Mouse (Mus musculus): ENCODE measurements at regions not wholly inside any gene's neighbourhood (a gene's known extent, or its start where the extent isn't known, plus 50 kb on each side); places are given as distances from the start of the nearest gene placed in this dataset.

DNA sequence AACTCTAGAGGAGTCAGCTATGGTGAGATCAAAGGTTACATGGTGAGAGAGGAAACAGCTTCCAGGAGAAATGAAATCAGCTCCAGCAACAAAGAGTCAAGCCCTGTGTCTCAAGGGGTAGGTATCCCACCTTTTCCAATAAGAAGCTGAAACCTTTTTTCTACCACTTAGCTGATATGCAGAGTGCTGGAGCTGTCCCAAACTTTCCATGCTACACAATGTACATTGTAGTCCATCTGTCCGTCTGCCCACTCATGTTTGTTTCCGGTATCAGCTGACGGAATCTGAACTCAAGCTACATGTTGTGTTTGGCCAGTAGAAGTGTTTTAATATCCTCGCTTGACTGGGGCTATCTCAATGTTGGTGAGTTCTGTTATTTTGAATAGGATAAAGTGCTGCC is 83.6 kb upstream of the Ngf start:
- DNase-seq (ENCODE audit: low spot score in 2 of 2), result no peak

DNA sequence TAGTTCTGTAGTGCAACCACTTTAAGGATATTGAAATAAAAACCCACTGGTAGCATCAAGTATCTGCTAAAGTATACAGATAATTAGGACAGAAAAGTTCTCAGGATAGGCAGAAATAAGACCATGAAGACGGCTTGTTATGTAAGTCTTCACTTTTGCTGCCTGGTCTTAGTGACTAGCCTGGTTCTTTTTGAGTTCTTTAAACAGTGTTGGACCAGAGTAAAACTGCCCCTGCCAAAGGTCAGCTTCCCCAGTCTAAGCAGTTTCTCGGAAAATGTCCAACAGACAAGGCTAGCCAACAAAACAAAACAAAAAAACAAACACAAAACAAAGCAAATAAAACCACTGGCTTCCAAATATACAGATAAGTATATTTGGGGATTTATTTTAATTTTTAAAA is 85.1 kb upstream of the Ngf start:
- DNase-seq (ENCODE audit: low spot score in 2 of 2), result no peak

DNA sequence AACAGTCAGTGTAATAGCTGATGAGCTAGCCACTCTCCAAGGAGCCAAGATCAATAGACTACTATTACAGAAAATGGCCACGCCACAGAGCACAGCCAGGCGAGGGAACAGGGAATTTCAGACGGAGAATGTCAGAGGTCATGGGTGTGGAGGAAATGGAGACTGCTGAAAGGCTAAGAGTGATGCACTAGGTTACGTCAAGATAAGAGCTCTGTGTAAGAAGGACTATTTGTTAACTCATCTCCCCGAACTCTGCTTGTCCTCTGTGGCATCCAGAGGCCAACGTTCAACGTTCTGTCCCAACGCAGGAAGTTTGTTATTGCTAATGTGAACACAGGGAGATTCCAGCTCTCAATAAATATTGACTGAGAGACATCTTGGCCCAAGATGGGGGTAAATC is 86.0 kb upstream of the Ngf start:
- DNase-seq (ENCODE audit: low spot score in 2 of 2), result no peak

DNA sequence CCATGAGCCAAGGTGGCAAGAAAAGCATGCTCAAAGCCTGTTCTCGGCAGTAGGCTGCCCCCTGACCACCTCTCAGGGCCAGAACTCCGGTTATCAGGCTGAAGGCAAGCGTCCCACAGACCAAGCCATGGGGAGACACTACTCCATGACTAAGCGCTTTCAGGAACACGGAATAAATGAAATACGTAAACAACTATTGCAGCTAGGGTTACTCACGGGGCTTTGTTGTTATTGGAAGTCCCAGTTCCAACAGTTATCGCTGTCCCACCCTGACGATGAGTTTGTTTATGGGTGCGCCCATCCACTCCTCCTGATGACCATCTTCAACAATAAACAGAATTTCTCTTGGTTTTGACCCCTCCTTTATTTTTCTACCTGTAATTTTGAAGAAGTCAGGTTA is 88.0 kb upstream of the Ngf start:
- DNase-seq (ENCODE audit: low spot score in 2 of 2), result no peak

DNA sequence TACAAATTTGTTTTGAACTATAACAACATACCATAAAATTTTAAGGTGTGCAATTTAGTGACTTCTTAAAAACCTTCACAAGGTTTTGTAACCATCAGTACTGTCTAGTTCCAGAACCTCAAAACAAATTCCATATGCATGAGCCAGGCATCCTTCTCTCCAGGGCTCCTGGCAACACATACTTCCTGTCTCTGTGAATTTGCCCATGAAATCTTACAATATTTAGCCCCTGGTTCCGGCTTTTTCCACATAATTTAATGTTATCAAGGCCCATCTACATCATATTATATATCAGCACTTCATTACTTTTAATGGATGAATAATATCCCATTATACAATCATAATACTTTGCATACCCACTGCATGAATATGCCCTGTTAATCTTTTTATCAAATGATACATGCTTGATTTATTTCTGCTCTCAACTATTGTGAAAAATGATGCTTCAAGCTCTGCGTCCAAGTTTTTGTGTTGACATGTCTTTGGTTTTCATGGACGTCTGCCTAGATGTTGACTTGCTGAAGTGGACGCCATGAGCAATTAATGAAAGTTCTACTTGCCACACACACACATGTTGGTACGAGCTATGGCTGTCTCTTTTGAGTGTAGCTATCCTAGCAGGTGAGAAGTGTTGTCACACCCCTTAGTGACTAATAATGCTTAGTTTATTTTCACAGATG is 95.2 kb upstream of the Ngf start:
- DNase-seq (ENCODE audit: low spot score in 2 of 2), result no peak

DNA sequence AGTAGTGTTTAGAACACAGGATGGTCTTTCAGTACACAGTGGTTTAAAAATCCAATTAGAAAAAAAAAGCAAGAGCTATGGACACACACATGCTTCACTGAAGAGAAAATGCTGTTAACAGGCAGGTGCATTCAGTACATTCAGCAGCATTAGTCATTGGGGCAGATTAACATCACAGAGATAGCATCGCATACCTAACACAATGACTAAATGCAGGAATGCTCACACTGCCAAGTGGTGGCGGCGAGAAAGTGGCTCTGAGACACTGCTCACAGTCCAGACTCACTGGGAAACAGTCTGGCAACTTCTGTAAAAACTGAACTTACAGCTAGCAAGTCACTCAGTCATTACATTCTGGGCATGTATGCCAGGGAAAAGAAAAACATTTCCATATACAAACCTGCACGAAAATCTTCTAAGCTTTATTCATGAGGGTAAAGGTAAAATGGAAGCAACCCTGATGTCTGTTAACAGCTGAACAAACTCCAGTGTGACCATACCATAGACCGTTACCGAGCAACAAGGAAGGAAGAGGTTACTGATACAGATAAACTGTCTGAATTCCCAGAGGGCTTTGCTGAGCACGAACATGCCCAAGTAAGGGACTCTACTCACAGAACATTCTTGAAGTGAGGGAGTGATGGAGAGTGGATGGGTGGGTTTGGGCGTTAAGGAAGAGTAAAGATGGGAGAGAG is 97.4 kb upstream of the Ngf start:
- no peak for DNase-seq (ENCODE audit: low spot score in 2 of 2)

DNA sequence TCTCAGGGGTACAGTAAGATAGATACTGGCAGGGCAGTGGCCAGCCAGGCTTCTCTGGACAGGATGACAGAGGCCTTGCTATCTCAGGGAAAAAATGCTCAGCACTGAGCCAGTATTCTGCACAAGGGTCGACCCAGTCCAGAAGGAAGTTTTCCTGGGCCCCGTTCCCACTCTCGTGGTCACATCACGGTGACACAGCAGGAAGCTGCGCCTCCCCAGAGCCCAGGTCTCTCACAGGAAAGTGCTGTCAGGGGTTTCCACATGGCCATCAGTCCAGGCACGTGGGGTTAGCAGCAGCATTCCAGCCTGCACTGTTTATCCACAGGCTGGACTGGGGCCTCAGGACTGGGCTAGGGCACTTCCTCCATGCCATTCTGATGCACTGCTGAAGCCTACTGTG is 103.5 kb upstream of the Ngf start:
- no peak for DNase-seq (ENCODE audit: low spot score in 2 of 2)

DNA sequence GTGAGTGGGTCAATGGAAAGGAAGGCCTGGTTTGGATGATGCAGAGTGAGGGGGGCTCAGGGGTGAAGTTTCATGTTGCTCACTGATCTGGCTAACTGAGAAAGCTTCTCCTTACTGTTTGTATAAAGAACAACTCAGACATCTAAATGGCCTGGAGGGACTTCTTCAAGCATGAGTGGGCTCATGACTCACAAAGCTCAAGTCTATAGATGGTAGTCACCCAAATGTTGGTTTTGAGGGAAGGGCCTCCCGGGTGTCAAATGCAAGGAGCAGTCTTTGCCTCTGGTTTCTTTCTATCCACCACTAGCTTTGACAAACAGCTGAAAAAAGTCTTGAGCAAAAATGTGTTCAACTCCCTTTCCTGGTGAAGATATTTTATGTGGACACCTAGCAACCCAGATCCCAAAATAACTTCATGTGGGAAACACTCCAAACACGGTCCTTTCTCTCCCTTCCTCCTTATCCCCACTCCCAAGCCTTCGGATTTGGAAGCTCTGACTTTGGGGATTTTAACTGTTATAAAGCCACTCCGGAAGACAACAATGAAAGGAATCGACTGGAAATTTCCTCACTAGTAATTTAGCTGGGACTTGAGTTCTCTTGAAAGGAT is 105.3 kb upstream of the Ngf start:
- no peak for DNase-seq (ENCODE audit: low spot score in 2 of 2)

DNA sequence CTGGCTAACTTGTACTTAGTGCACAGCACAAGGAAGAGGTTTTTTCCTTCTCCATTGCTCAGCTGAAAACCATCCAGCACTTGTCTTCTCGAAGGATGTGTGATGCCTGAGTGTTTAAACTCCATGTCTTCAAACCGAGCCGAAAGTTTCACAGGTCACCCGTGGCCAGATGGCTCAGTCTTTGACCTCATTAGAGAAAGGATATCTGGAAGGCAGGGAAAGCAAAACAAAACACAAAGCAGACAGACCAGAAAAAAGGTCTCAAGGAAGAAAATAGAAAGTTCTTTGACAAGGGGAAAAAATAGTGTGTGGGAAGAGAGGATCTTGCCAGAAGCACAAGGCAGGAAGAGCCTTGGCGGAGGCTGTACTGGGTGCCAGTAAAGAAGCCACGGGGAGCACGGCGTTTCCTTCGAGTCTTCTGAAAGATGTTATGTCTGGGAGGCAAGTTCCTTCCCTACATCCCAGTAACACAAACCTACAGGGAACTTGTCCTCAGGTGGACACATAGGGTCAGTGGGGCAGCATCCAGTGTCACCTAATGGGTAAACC is 108.9 kb upstream of the Ngf start:
- DNase-seq (ENCODE audit: low spot score in 2 of 2), result no peak

DNA sequence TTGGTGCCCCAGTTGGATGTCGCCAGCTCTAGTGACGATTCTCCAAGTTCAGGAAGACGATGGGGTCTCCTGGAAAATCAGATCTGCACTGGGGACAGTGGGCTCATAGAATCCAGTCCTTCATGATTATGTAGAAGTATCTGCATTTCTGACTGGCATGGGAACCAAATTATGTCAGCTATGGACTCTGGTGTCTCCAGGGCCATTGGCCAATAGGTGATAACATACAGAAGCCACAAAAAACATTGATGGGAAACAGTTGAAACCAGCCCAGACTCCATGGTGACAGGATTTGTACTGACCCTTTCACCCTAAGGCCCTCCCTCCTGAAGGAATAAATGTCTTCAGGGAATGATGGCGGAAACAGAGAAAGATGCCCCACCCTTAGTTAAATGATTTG is 110.9 kb upstream of the Ngf start:
- no peak for DNase-seq (ENCODE audit: low spot score in 2 of 2)

DNA sequence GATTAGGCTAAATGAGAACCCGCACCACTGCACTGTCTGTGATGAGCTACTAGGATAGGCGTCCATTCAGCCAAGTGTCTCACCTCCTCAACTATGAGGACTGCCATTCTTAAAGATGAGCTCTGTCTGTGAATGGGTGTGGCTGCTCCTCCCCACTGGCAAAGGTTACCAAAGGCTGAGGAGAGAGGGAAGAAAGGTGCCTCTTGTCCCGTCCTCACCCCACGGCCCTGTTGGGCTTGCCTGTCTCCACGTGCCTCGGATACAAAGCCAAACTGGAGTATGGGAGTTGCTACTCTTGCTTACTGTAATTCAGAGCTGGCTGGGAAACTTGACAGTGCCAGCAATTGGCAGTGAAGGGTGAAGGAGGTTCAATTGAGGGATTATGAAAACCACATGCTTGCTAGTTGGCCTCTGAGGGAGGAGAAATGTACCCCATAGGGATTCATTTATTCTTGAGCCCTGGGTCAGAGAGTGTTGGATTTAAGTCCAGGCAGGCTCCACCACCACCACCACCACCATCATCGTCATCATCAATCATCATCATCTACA is 112.6 kb upstream of the Ngf start:
- no peak for DNase-seq (ENCODE audit: low spot score in 2 of 2)

DNA sequence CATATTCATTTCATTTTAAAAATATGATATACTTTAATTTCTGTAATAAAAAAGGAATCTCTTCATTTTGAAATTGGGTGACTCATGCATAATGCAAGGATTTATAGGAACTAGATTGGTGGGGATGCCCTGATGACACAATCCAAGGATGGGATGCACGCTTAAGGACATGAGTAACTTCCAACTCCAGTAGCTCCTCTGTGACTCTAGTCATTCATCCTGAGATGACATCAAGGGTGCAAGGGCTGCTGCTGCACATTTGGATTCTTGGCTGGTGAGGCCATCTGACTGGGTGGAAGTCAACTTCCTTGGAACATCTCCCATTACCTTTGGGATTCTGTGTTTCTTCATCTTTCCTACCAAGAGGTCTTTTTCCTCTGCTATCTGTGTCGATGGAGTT is 114.4 kb upstream of the Ngf start:
- no peak for DNase-seq (ENCODE audit: low spot score in 2 of 2)

DNA sequence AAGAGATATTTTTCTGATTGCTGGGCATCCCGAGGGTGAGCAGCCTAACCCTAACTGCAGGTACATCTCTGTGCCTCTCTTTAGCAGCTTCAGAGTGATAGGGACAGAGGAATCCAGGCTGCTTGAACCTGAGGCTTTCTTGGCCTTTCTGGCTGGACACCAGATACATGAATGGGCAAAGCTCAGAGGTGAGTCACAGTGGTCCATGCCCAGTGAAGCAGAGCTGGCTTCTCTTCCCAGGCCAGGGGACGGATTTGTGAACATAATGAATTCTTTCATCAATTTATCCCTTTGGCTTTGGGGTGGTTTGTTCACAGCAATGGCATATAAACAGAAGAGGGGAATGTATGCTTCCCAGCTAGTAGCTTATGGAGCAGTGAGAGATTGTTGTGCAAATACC is 114.9 kb upstream of the Ngf start:
- no peak for DNase-seq (ENCODE audit: low spot score in 2 of 2)

DNA sequence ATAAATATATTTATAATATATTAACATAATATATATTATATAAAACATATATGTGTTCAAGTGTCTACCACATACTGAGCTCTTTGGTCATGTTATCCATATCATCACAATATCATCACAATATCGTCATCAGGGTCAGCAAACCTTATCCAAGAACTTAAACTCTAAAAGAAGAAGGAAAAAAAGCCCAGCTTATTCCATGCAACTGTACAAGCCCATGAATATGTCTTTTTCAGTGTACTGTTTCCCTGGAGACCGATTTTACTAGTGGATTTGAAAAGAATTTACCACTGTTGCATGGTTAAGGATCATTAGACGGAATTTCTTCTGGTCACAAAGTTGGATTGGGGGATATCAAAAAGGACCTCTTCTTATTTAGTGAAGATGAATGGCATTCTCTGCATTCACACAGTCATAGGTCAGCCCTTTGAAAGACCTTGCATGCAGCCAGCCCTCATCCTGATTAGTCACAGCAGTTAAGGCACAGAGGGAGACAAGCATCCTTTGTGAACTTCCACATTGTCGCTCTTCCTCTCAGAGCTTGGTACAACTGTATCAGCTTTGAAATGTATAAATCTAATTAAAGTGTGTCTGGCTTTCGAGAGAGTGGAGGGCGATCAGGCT is 116.3 kb upstream of the Ngf start:
- DNase-seq (ENCODE audit: low spot score in 2 of 2), result no peak

DNA sequence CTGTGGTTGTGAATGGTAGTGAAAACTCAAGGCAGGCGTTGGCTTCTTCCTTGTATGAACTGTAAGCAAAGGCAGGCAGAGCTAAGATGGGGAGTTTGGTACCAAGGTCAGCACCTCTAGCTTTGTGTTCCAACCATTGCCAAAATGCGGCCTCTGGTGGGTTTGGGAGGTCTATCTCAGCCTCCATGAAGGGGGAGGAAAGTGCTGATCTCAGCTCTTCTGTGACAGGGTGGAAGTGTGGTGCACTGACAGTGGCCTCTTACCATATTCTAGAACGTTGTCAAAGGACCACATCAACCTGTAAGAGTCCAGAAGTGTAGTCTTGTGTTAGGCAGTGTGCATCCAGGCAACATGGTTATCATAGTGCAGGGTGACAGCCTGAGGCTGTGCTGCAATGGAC is 123.6 kb upstream of the Ngf start:
- no peak for DNase-seq (ENCODE audit: low spot score in 2 of 2)

DNA sequence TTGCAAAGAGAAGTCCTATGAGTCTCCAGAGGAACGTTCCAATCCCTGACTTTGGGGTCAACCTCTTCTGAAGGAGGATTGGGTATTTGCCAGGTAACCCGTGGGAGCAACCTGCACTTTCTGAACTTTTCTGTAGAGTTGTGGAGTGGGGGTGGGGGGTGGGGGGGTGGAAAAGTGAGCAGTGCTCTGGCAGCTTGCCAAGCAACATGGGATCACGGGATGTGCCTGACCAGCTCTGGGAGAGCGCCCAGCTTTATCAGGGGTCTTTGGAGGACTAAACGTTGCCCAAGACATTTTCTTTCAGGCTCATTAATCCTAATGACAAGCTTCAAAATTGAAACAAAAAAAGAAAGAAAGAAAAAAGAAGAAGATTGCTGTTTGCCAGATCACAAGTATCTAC is 124.4 kb upstream of the Ngf start:
- DNase-seq (ENCODE audit: low spot score in 2 of 2), result no peak

DNA sequence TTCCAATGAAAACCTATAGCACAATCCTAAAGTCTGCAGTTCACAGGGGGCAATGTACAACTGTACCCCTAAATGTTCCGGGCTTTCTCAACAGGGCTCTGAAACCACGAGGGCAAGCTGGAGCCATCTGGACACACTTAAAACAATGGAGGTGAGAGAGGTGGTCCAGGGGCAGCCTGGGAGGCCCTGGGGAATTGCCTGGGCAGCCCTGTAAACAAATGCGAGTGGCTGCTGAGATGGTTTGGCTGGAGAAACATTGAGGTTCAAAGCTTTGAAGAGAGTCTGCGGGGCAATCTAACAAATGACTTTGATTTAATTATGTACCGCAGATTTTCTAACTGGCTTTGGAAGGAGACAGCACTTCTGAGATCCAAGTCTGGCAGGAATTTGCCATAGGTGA is 129.0 kb upstream of the Ngf start:
- DNase-seq (ENCODE audit: low spot score in 2 of 2), result no peak

DNA sequence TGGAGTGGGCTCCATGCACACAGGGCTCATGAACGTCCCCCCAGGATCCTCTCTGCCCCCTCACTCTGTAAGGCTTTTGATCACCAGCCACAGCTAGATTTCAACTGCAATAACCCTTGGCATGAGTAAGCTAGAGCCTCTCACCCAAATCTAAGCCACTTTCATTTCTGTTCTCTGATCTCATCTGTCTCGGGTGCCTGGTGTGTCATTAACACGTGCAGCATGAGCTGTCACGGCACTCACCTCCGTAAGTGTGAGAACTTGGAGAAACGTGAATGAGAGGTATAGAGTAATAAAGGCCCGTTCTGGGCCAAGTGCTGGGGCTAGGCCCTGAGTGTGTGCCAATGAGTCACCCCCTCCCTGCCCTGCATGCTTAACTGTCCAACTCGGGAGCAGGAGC is 131.8 kb upstream of the Ngf start:
- DNase-seq (ENCODE audit: low spot score in 2 of 2), result no peak

DNA sequence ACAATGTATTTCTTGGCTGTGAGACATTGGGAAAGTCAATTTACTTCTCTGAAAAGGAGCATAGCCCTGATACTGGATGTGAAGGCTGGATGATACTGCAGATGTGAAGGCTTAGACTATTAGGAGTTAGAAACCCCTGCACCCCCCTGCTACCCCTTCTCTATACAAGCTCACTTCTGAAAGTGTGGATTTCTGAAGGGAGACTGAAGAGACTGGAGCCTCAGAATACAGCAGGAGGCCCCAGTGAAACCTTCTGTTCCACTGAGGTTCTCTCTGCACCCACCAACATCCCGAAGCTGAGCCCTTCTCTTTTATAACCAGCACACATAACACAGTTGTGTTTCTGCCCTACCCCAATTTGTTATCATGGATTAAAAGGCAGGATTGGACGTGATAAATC is 131.7 kb upstream of the Vangl1 start:
- no peak for DNase-seq (ENCODE audit: low spot score in 2 of 2)

DNA sequence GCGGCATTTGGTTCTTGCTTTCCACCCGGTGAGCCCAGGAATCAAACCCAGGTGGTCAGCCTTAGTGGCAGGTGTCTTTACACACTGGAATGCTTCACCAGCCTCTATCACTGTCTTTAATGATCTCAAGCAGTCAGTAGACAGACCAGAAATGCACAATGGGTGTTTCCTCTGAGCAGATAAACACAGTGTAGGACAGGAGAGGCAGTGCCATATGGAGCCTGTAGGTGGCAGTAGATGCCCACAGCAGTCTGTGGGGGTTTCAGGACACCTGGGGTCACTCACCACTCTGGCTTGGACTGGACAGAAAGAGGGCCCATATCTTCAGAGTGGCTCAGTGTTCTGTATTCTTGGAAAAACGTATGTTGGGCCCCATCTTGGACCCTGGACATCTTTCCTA is 130.7 kb upstream of the Vangl1 start:
- DNase-seq (ENCODE audit: low spot score in 2 of 2), result no peak

DNA sequence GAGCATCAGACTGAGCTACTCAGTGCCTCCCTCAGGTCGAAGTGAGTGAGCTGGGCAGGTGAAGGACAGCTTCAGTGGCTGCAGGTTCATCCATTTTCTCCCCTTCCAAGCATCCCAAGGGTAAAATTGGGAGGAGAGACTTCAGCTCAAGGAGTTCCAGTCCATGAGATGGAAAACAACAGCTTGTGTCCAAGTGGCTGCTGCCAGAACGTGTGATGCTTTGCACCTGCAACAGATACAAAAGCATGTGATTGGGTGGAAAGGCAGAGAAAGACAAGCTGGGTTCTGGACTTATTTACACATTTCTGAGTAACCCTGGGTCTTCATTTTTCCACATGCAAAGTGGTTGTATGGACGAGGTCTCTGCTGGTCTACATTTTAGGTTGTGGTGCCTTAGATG is 127.7 kb upstream of the Vangl1 start:
- DNase-seq (ENCODE audit: low spot score in 2 of 2), result no peak

DNA sequence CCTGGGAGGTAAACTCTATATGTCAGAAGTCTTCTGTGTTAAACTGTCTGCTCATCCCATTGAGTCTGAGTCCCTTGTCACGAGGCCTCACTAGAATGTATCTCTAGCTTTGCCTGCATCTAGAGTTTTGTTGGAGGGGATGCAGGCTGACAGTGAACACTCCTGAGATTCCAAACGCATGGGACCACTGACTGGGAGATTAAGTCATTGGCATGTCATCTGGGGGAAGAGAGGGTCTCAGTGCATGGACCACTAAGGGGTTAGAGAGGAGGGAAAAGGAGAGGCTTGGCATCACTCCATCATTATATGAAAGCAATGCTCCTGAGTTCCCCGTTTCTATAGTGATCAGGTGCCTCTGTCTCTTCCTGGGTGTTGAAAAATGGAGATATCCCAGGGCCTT is 114.8 kb upstream of the Vangl1 start:
- DNase-seq (ENCODE audit: low spot score in 2 of 2), result no peak

DNA sequence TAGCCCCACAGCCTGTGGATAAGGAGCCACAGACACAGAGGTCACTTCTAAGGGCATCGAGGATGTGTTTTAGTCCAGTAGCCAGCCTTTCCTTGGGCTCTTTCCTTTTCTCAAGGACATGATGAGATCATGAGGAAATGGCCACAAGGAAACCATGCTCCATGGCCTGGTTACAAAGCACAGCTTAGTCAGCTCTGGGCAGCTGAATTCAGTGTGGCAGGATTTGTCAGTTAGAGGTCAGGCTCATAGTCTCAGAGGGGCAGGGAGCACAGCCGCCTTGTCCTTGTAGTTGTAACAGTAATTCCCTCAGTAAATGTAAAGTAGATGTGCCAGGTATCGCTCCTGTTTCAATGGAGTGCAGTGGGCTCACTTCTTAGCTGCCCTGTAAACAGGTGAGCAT is 111.7 kb upstream of the Vangl1 start:
- DNase-seq (ENCODE audit: low spot score in 2 of 2), result no peak
